Mouse (Mus musculus) hindbrain, embryonic 12.5 days (tissue): ENCODE data around the gene Hist1h4i. TPM values are rescaled to one million over a fixed set of nuclear protein-coding genes. Genes with fewer than 3 reads are reported as not detected.
"Not testable (repeated sequence)": the region's sequence is repeated elsewhere in the genome, so short reads cannot be mapped to it uniquely, and the experiment has no call there.

ENCODE experiments used
- ATAC-seq: fragments of 200-750 bp; cut with Nextera tagmentation; 2 replicates; pipeline ENCODE4 v1.8.0; 2017; ENCODE audit warnings: moderate TSS enrichment; ENCODE audit not compliant: low FRiP score
- H3K27ac ChIP-seq: fragments of 300-500 bp; sonication (generic); 2 replicates; pipeline ENCODE4 v1.5.1; 2016; ENCODE audit warnings: mild to moderate bottlenecking
- H3K27me3 ChIP-seq: fragments of 300-500 bp; sonication (generic); 2 replicates; pipeline ENCODE4 v1.6.1; 2016; ENCODE audit warnings: mild to moderate bottlenecking
- H3K36me3 ChIP-seq: fragments of 300-500 bp; sonication (generic); 2 replicates; pipeline ENCODE4 v1.6.1; 2016; ENCODE audit warnings: mild to moderate bottlenecking
- H3K4me1 ChIP-seq: fragments of 300-500 bp; sonication (generic); 2 replicates; pipeline ENCODE4 v1.6.1; 2016
- H3K4me2 ChIP-seq: fragments of 300-500 bp; sonication (generic); replicated peaks from 2 replicates; pipeline ENCODE4 v1.6.1; 2016; ENCODE audit warnings: mild to moderate bottlenecking
- H3K4me3 ChIP-seq: fragments of 300-500 bp; sonication (generic); 2 replicates; pipeline ENCODE4 v1.5.1; 2016; ENCODE audit warnings: mild to moderate bottlenecking
- H3K9ac ChIP-seq: fragments of 300-500 bp; sonication (generic); 2 replicates; pipeline ENCODE4 v1.6.1; 2016; ENCODE audit warnings: mild to moderate bottlenecking, moderate library complexity
- H3K9me3 ChIP-seq: fragments of 300-500 bp; sonication (generic); replicated peaks from 2 replicates; pipeline ENCODE4 v1.6.1; 2016; ENCODE audit warnings: mild to moderate bottlenecking
- WGBS: fragments of 180-500 bp; shearing (Covaris S2); methylation state at CpG from one replicate; pipeline ENCODE4 v1.1.7; 2016; 5-methylcytosine and 5-hydroxymethylcytosine counted together
- polyA plus RNA-seq: library from polyadenylated mRNA; unstranded; fragments of >200 nt; fragmentation: Nextera tagmentation; extraction: Ambion mirVana; gene quantifications from 2 replicates; pipeline ENCODE4 v1.2.1, GENCODE M21; 2016

The Hist1h4i gene
- polyA plus RNA-seq = 18.2 and 20.9 TPM in 2 replicates

GRCm38 (mm10) chr13:22041142-22041536, at the start of gene Hist1h4i:
Gene Hist1h4i (minus strand): TSS chr13:22041362.
- peak within 1 kb of the TSS; percentile 86 for H3K27ac ChIP-seq
- H3K4me3 ChIP-seq = peak within 1 kb of the TSS; percentile 39
- not testable (repeated sequence) for H3K27me3 ChIP-seq, H3K36me3 ChIP-seq, H3K9me3 ChIP-seq
- peaks cover 28% of the 10 kb centered on the region for H3K4me1 ChIP-seq
- WGBS = 1% methylated on average over 23 of the region's 27 CpGs
- H3K9ac ChIP-seq = peak within 1 kb of the TSS; percentile 65
- peak within 1 kb of the TSS; percentile 64 for H3K4me2 ChIP-seq
- ATAC-seq = peak; percentile 61

DNA sequence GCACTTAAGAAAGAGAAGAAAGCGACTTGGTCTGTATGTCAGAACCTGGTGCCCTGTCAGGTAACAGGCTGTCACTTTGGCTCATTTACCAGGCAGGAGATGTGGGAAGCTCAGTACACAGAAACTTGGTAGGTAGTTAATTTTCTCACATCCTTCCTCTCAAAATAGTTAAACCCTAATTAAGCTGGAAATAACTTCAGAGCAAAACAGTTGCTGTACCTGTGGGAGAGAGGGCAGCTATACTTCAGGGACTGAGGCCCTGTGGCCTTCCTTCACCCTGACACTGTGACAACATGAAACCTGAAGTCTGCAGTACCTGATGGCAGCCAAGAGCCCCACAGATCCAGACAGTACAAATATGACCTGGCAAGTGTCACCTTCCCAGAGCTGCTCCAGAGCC, 43.0 kb upstream of the Hist1h4i start, which contains the start of gene Vmn1r188:
Vmn1r188 (plus strand) TSS at position 301 of the 400 bp plus-strand sequence.
- H3K27me3 ChIP-seq, H3K36me3 ChIP-seq, H3K9ac ChIP-seq, H3K27ac ChIP-seq, H3K9me3 ChIP-seq, ATAC-seq, H3K4me1 ChIP-seq, H3K4me2 ChIP-seq, H3K4me3 ChIP-seq: not testable (repeated sequence)
- 100% methylated on average over 1 of the region's 1 CpGs for WGBS

DNA sequence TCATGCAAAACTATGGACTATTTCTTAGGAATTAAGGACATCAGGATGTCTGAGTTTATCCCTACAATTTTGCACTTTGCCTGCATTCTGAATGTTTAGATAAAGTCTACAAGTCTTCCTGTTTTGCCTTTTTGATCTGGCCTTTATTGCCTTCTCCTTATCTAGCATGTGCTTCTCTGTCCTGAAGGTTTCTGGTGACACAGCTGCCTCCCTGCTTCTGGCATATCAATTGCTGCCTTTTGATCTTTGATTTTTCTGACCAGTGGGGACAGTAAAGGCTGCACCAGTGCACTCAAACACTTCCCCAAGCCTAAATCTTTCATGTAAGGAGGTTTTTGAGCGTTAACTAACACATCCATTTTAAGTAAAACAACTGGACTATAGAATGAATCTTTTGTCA, 22.3 kb upstream of the Hist1h4i start:
- Histone ChIP-seq H3K36me3 (no peaks in the 10 kb centered on the region), H3K9ac (no peak overlapping the region), H3K27ac (no peak overlapping the region), H3K27me3 (no peaks in the 10 kb centered on the region), H3K9me3 (no peaks in the 10 kb centered on the region; the same call in 1 of the 2 replicates), H3K4me1 (no peaks in the 10 kb centered on the region), H3K4me3 (no peak overlapping the region), H3K4me2 (no peak overlapping the region)
- WGBS = 74% methylated on average over 1 of the region's 1 CpGs
- no peak for ATAC-seq

GRCm38 (mm10) chr13:22061422-22061821, 20.3 kb upstream of the Hist1h4i start:
- Histone ChIP-seq H3K4me1 (no peaks in the 10 kb centered on the region), H3K27me3 (no peaks in the 10 kb centered on the region), H3K36me3 (no peaks in the 10 kb centered on the region), H3K9me3 (no peaks in the 10 kb centered on the region), H3K4me2 (no peak overlapping the region), H3K9ac (no peak overlapping the region), H3K27ac (no peak overlapping the region), H3K4me3 (no peak overlapping the region)
- no peak for ATAC-seq
- WGBS = 87% methylated on average over 1 of the region's 1 CpGs

GRCm38 (mm10) chr13:22053754-22054153, 12.6 kb upstream of the Hist1h4i start:
- WGBS = 97% methylated on average over 1 of the region's 1 CpGs
- no peak overlapping the region for H3K4me3 ChIP-seq
- ATAC-seq = no peak
- H3K9ac ChIP-seq = no peak overlapping the region
- H3K27ac ChIP-seq = no peak overlapping the region
- H3K4me2 ChIP-seq = no peak overlapping the region
- H3K9me3 ChIP-seq = no peaks in the 10 kb centered on the region
- no peaks in the 10 kb centered on the region for H3K36me3 ChIP-seq
- no peaks in the 10 kb centered on the region for H3K27me3 ChIP-seq
- H3K4me1 ChIP-seq = 0 out of 2 replicates have a peak, but pooled peaks cover 3% of the 10 kb centered on the region

DNA sequence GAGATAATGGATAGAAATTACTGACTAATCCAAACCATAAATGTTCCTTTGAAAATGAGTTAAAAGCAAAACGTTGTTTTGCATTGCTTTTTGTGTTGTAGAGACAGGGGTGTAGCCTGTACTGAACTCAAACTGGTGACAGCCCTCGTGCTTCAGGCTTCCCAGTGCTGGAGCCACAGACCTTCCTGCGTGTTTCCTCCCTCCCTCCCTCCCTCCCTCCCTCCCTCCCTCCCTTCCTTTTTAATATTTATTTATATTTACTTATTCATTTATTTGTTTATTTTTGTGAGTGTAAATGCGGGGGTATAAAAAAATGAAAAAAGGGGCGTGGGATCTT, 10.3 kb upstream of the Hist1h4i start:
- H3K27me3 ChIP-seq = no peaks in the 10 kb centered on the region
- H3K9ac ChIP-seq = peak overlapping the region; percentile 60
- ATAC-seq = peak; percentile 51; the same call in 1 of the 2 replicates
- 11% methylated on average over 5 of the region's 5 CpGs for WGBS
- H3K9me3 ChIP-seq = no peaks in the 10 kb centered on the region
- 0 out of 2 replicates have a peak, but pooled peaks cover 3% of the 10 kb centered on the region for H3K4me1 ChIP-seq
- H3K4me2 ChIP-seq = peak overlapping the region; percentile 60
- H3K27ac ChIP-seq = peak overlapping the region; percentile 85; the same call in 1 of the 2 replicates
- peak overlapping the region; percentile 50 for H3K4me3 ChIP-seq
- H3K36me3 ChIP-seq = no peaks in the 10 kb centered on the region

DNA sequence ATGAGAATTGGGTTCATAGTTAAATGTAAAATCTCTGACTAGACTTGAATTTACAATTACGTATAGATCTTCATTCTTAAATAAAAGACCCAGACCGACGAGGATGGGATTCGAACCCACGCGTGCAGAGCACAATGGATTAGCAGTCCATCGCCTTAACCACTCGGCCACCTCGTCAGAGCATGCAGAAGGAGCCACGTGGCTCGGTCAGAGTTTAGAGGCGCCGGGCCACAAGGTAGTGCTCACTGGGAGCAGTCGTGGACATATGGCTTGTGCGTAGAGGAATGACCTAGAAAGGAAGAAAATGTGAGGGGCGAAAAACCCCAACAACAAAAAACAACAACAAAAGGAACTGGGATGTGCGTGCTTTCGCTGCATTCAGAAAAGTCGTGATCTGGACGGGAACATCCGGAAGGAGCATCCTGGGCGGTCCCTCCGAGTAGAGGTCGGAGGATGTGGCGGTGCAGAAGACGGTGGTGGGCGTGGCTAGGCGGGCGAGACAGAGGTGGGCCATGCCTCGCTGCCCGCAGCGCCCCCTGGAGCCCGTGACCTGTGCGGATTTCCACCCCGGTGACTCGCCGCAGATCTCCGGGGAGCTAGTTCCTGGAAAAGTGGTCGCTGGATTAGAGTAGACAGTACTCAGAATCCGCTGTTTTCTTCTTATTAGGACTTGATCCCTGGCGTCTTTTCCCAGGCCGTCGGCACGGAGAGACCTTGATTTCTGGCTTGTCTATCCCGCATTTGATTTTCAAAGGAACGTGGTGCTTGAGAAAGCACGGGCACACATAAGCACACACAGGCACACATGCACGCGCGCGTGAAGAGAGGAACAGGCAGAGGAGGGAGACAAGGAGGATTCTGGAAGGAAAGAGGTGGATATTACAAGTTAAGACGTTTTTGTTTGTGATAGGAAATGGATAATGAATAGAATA, 9.7 kb upstream of the Hist1h4i start:
- H3K9me3 ChIP-seq = no peaks in the 10 kb centered on the region
- no peaks in the 10 kb centered on the region for H3K27me3 ChIP-seq
- 0 out of 2 replicates have a peak, but pooled peaks cover 3% of the 10 kb centered on the region for H3K4me1 ChIP-seq
- peak overlapping the region; percentile 85 for H3K27ac ChIP-seq
- H3K4me3 ChIP-seq = peak overlapping the region; percentile 50
- peak; percentile 95 for ATAC-seq
- peak overlapping the region; percentile 60 for H3K4me2 ChIP-seq
- under 1% methylated on average over 52 of the region's 52 CpGs for WGBS
- H3K36me3 ChIP-seq = no peaks in the 10 kb centered on the region
- peak overlapping the region; percentile 60 for H3K9ac ChIP-seq

GRCm38 (mm10) chr13:22049737-22050440, 8.7 kb upstream of the Hist1h4i start:
- Histone ChIP-seq H3K4me1 (0 out of 2 replicates have a peak, but pooled peaks cover 3% of the 10 kb centered on the region), H3K9ac (peak overlapping the region; percentile 45), H3K4me3 (peak overlapping the region; percentile 50), H3K27ac (peak overlapping the region; percentile 85), H3K36me3 (no peaks in the 10 kb centered on the region), H3K27me3 (no peaks in the 10 kb centered on the region), H3K4me2 (peak overlapping the region; percentile 60), H3K9me3 (no peaks in the 10 kb centered on the region)
- WGBS = 1% methylated on average over 14 of the region's 14 CpGs
- peak; percentile 62 for ATAC-seq

DNA sequence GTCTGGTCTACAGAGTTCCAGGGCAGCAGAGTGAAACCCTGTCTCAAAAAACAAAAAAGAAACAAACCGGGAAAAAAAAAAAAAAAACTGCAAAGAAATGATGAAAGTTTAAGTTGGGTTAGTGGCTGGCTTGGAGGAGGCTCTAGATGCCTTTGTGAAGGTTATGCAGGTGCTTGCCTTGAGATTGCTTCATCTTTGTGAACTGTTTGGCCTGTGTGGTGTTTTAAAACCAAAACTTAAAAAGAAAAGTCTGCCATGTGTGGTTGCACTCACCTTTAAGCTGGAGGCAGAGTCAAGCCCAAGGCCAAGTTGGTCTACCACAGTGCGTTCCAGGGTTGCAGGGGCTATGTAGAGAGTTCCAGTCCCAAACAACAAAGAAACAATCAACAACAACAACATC, 7.9 kb upstream of the Hist1h4i start:
- WGBS = 80% methylated on average over 2 of the region's 2 CpGs
- Histone ChIP-seq H3K9me3 (no peaks in the 10 kb centered on the region), H3K4me2 (no peak overlapping the region), H3K36me3 (no peaks in the 10 kb centered on the region), H3K4me3 (no peak overlapping the region), H3K27me3 (no peaks in the 10 kb centered on the region), H3K9ac (no peak overlapping the region), H3K27ac (no peak overlapping the region), H3K4me1 (0 out of 2 replicates have a peak, but pooled peaks cover 3% of the 10 kb centered on the region)
- ATAC-seq = no peak

DNA sequence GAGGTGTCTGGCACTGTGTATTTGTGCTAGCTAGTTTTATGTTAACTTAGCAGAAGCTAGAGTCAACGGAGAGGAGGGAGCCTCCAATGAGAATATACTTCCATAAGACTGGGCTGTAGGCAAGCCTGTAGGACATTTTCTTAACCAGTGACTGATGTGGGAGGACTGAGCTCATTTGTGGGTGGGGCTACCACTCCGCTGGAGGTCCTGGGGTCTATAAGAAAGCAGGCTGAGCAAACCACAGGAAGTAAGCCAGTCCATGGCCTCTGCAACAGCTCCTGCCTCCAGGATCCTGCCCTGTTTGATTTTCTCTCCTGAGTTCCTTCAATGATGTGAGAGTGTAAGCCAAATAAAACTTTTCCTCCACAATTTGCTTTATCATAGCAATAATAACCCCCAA, 4.1 kb upstream of the Hist1h4i start:
- WGBS = 65% methylated on average over 2 of the region's 2 CpGs
- no peaks in the 10 kb centered on the region for H3K36me3 ChIP-seq
- ATAC-seq = no peak
- H3K27me3 ChIP-seq = no peaks in the 10 kb centered on the region
- no peak overlapping the region for H3K4me2 ChIP-seq
- no peak overlapping the region for H3K9ac ChIP-seq
- H3K9me3 ChIP-seq = no peaks in the 10 kb centered on the region
- peaks cover 20% of the 10 kb centered on the region for H3K4me1 ChIP-seq
- no peak overlapping the region for H3K4me3 ChIP-seq
- no peak overlapping the region for H3K27ac ChIP-seq

GRCm38 (mm10) chr13:22044432-22045155, 3.4 kb upstream of the Hist1h4i start:
- ATAC-seq = no peak
- WGBS = 84% methylated on average over 6 of the region's 6 CpGs
- no peaks in the 10 kb centered on the region for H3K36me3 ChIP-seq
- peak overlapping the region; percentile 61 for H3K4me2 ChIP-seq
- 0 out of 2 replicates have a peak overlapping the region, but pooled peaks have one; percentile 85 for H3K27ac ChIP-seq
- H3K9ac ChIP-seq = no peak overlapping the region
- H3K9me3 ChIP-seq = no peaks in the 10 kb centered on the region
- peaks cover 20% of the 10 kb centered on the region for H3K4me1 ChIP-seq
- H3K4me3 ChIP-seq = no peak overlapping the region
- no peaks in the 10 kb centered on the region for H3K27me3 ChIP-seq
